Mouse (Mus musculus): ENCODE measurements around the gene Ift172. TPM values are rescaled to one million over a fixed set of nuclear protein-coding genes. Genes with fewer than 3 reads are reported as not detected.

The Ift172 gene
- polyA plus RNA-seq (2015; fragmentation: Nextera tagmentation; extraction: Ambion mirVana): 11.5 and 15.1 TPM in 2 replicates

DNA sequence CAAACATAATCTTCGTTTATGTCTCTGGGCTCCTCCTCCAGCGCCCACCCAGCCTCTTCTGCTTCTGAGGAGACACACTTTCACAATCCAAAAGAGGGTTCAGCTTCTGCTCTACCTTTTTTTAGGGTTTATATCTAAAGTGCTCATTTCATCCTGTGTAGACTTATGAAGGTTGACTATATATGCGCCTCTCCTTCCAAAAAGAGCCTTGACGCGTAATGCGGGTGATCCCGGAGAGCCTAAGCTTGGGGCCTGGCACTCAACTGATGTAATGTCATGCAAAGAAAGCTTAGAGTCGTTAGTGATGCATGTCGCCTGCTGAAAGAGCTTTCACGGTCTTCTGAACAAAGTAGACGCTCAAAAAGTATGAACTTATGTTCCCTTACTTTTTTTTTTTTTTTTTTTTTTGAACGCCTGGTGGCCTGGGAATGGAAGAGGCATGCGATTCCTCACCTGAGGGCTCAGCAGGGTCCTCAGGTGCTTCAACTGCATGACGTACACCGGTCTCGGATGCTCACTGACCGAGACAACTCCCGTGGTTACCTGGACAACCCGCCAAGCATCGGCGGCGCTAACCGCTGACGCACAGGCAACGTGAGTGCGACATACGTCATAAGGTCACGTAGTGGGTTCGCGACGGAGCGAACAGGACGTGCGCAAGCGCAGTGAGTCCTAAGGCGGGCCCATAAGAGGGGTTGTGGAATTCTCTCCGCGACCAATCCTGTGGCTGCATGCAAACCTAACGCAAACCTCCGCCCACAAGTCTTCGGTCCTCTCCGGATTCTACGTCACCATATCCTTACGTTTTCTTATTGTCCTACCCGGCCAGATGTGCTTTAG is at the start of gene Ift172:
TSS of gene Ift172 (minus strand) at position 596 of the 840 bp plus-strand sequence.

DNA sequence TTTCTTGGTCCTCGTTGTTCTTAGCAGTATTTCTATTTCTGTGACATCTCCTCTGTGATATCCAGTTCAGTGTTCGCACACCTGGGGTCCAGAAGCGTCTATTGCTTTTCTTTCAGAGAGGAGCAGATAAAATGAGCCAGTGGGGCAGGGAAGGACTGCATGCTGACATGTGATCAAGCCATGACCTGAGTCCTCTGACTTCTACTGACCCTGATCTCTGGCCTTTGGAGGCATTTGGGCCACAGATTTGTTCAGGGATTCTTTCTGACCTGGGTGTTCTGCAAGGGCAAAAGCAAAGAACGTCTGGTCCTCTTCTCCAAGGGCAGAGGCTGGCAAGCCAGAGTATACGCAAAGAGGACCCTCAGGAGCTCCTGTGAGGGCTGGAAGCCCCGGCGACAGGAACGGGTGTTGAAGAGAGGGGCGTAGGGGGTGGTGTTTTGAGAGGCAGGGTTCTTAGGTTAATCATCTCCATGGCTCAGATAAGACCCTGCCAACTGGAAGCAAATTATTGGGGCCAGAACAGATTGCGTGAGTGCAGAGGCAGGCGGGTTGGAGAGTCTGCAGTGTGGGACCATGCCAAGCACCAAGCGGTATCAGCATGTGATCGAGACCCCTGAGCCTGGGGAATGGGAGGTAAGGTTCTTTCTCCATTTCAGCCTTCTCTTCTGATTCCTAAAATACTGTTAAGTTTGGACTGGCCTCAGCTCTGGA is 6.3 kb upstream of the Ift172 start, which contains the start of gene Gckr:
TSS of gene Gckr (plus strand) at position 397 of the 711 bp plus-strand sequence.

GRCm38 (mm10) chr5:31295606-31296141 is 4.8 kb upstream of the Ift172 start, which contains the start of gene Fndc4:
Gene Fndc4 (minus strand): TSS chr5:31296080.

DNA sequence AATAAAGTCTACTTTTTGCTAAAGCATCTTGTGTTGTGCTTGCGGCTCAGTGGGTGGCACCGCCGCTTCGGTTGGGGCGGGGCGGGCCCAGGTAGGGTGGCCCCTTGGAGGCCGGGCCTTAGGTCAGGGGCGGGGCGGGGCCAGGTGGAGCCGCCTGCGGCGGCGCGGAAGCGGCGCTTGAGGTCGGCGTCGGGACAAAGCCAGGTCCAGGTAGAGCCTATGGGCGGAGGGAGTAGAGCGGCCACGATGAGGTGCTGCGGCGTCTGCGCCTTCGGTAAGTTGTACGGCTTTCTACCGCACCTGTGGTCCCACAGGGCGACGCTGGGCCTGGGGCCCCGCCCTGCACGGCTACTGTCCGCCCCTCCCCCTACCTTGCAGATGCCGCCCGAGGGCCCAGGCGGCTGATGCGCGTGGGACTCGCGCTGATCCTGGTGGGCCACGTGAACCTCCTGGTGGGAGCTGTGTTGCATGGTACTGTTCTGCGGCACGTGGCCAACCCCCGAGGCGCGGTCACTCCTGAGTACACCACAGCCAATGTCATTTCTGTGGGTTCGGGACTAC is 39.3 kb downstream of the Ift172 start, which contains the start of gene Krtcap3:
TSS of gene Krtcap3 (plus strand) at position 151 of the 561 bp plus-strand sequence.

GRCm38 (mm10) chr5:31240637-31241521 is 50.0 kb downstream of the Ift172 start, which contains the start of the genes Nrbp1 and Gm9970:
Gene Nrbp1 (plus strand): TSS chr5:31240864.
Gene Gm9970 (minus strand): TSS chr5:31241232.

GRCm38 (mm10) chr5:31220448-31221303 is 70.2 kb downstream of the Ift172 start, which contains the start of gene Ppm1g:
Gene Ppm1g (minus strand): TSS chr5:31220687.

Other genes with a start within 250 kb of the Ift172 start
- 349 and 399 TPM in 2 replicates for gene Atraid, start 242.8 kb downstream of the Ift172 start, polyA plus RNA-seq (2015; fragmentation: Nextera tagmentation; extraction: Ambion mirVana)
- 5.9 and 7.6 TPM in 2 replicates for gene Slc5a6, start 242.2 kb downstream of the Ift172 start, polyA plus RNA-seq (2015; fragmentation: Nextera tagmentation; extraction: Ambion mirVana)
- 3.8 and 4.5 TPM in 2 replicates for gene Cad, start 236.3 kb downstream of the Ift172 start, polyA plus RNA-seq (2015; fragmentation: Nextera tagmentation; extraction: Ambion mirVana)
- not detected in 2 replicates for gene Dnajc5g, start 184.8 kb downstream of the Ift172 start, polyA plus RNA-seq (2015; fragmentation: Nextera tagmentation; extraction: Ambion mirVana)
- 0.29 and 2.7 TPM in 2 replicates for gene Slc30a3, start 182.9 kb downstream of the Ift172 start, polyA plus RNA-seq (2015; fragmentation: Nextera tagmentation; extraction: Ambion mirVana)
- gene Trim54, start 174.4 kb downstream of the Ift172 start, polyA plus RNA-seq (2015; fragmentation: Nextera tagmentation; extraction: Ambion mirVana): 1.3 TPM in 1 of 2 replicates, not detected in the other
- gene Ucn, start 152.3 kb downstream of the Ift172 start, polyA plus RNA-seq (2015; fragmentation: Nextera tagmentation; extraction: Ambion mirVana): not detected in 2 replicates
- gene Mpv17, start 136.9 kb downstream of the Ift172 start, polyA plus RNA-seq (2015; fragmentation: Nextera tagmentation; extraction: Ambion mirVana): 73.8 and 79.7 TPM in 2 replicates
- 0.49 and 1.2 TPM in 2 replicates for gene Gm29609, start 111.2 kb downstream of the Ift172 start, polyA plus RNA-seq (2015; fragmentation: Nextera tagmentation; extraction: Ambion mirVana)
- gene Gtf3c2, start 111.0 kb downstream of the Ift172 start, polyA plus RNA-seq (2015; fragmentation: Nextera tagmentation; extraction: Ambion mirVana): 27.2 and 38.0 TPM in 2 replicates
- 84.0 and 115 TPM in 2 replicates for gene Snx17, start 97.9 kb downstream of the Ift172 start, polyA plus RNA-seq (2015; fragmentation: Nextera tagmentation; extraction: Ambion mirVana)
- gene Eif2b4, start 97.7 kb downstream of the Ift172 start, polyA plus RNA-seq (2015; fragmentation: Nextera tagmentation; extraction: Ambion mirVana): 43.1 and 45.6 TPM in 2 replicates
- gene Zfp513, start 88.8 kb downstream of the Ift172 start, polyA plus RNA-seq (2015; fragmentation: Nextera tagmentation; extraction: Ambion mirVana): 6.1 and 10.5 TPM in 2 replicates
- 55.4 and 77.7 TPM in 2 replicates for gene Ppm1g, start 70.4 kb downstream of the Ift172 start, polyA plus RNA-seq (2015; fragmentation: Nextera tagmentation; extraction: Ambion mirVana)
- 108 and 122 TPM in 2 replicates for gene Nrbp1, start 50.3 kb downstream of the Ift172 start, polyA plus RNA-seq (2015; fragmentation: Nextera tagmentation; extraction: Ambion mirVana)
- gene Gm9970, start 49.9 kb downstream of the Ift172 start, polyA plus RNA-seq (2015; fragmentation: Nextera tagmentation; extraction: Ambion mirVana): 1.1 and 1.3 TPM in 2 replicates
- gene Krtcap3, start 39.4 kb downstream of the Ift172 start, polyA plus RNA-seq (2015; fragmentation: Nextera tagmentation; extraction: Ambion mirVana): 3.6 and 4.5 TPM in 2 replicates
- 14.4 and 20.9 TPM in 2 replicates for gene Fndc4, start 5.0 kb upstream of the Ift172 start, polyA plus RNA-seq (2015; fragmentation: Nextera tagmentation; extraction: Ambion mirVana)
- gene Gckr, start 6.3 kb upstream of the Ift172 start, polyA plus RNA-seq (2015; fragmentation: Nextera tagmentation; extraction: Ambion mirVana): 1.1 and 1.9 TPM in 2 replicates
- 23.4 and 26.2 TPM in 2 replicates for gene Zfp512, start 161.3 kb upstream of the Ift172 start, polyA plus RNA-seq (2015; fragmentation: Nextera tagmentation; extraction: Ambion mirVana)
- gene 4930548H24Rik, start 194.6 kb upstream of the Ift172 start, polyA plus RNA-seq (2015; fragmentation: Nextera tagmentation; extraction: Ambion mirVana): not detected in 2 replicates
- 21.0 and 32.6 TPM in 2 replicates for gene Gpn1, start 203.6 kb upstream of the Ift172 start, polyA plus RNA-seq (2015; fragmentation: Nextera tagmentation; extraction: Ambion mirVana)
- 16.7 and 22.3 TPM in 2 replicates for gene Slc4a1ap, start 235.9 kb upstream of the Ift172 start, polyA plus RNA-seq (2015; fragmentation: Nextera tagmentation; extraction: Ambion mirVana)
- 12.0 and 17.2 TPM in 2 replicates for gene Supt7l, start 236.7 kb upstream of the Ift172 start, polyA plus RNA-seq (2015; fragmentation: Nextera tagmentation; extraction: Ambion mirVana)

All from adrenal gland, postnatal 0 days (tissue).